Mouse (Mus musculus) small intestine, adult 2 months (tissue): ENCODE measurements around the gene Cnp.

Experiments
- CTCF ChIP-seq: fragments of 200-500 bp; IDR thresholded peaks from 2 replicates; pipeline ENCODE4 v1.5.1; 2012; ENCODE audit warnings: low read depth, mild to moderate bottlenecking, control low read depth, inconsistent platforms, low read length, moderate library complexity, mixed read lengths; ENCODE audit not compliant: insufficient replicate concordance, insufficient read length; ENCODE audit errors: extremely low read depth
- POLR2A ChIP-seq: fragments of 200-500 bp; IDR thresholded peaks from 2 replicates; pipeline ENCODE4 v1.6.1; 2012; ENCODE audit warnings: low read depth, mild to moderate bottlenecking, control low read depth, inconsistent platforms, low read length, moderate library complexity

DNA sequence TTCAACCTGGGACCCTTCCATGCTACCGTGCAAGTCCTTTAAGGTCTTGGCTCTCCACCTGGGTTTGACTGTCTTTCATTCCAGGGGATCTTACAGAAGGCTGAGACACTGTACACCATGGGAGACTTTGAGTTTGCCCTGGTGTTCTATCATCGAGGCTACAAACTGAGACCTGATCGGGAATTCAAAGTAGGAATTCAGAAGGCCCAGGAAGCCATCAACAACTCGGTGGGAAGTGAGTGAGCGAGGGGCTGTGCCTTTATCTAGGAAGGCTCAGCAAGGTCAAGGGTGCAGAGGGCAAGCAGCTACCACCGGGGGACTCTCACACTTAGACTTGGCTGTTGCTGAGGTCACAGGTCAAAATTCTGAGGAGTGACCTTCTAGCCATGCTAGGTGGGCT is 24.6 kb upstream of the Cnp start:
- TF ChIP-seq POLR2A (no peak), CTCF (no peak)
